Mouse (Mus musculus): ENCODE data around the gene Pla2g16.

The Pla2g16 gene

DNA sequence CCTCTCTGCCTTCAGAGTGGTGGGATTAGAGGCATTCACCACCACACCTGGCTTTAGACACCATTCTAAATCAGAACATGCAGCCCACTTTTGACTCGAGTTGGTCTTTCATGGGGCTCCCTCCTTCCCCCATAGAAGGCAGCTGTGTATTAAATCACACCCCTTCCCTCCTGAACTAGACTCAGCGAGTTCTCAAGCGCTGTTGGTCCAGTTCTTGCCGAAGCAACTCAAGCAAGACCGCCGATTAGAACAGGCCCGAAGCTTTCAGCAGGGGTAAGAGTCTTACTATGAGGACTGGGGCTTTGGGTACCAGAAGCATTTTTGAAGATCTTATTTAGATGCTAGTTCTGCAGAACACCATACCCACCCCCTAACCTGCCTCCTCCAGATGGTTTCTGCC is 55.9 kb downstream of the Pla2g16 start:
- no peak for DNase-seq (ENCODE audit: low spot score)

DNA sequence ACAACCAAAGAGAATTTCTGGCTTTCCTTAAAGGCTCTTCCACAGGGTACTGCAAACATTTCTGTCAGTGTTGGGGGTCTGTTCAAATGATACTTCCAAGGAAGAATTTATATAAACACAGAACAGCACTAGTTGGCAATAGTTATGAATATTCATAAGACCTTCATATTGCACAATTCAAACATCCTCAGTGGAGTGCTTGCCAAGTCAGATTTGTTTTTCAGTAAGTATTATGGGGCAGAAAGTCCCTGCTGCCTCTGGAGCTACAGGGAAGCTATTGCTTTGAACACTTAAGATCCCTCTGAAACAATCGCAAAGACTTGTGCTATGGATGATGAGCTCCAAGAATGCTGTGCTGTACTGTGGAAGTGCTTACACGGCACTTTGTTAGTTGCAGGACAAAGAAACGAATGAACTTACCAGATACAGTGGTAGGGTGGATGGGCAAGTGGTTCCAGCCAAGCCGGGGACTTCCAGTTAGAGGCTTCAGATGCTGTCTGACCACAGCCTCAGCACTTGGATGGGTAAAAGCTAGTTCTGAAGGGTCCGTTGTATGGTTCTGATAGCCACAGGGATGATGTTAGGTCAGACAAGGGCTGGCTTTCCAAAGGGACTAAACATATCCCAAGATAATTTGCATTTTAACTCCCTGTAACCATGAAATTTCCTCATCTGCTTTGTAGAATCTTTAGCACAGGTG is 59.1 kb downstream of the Pla2g16 start:
- DNase-seq (ENCODE audit: low spot score), result no peak

DNA sequence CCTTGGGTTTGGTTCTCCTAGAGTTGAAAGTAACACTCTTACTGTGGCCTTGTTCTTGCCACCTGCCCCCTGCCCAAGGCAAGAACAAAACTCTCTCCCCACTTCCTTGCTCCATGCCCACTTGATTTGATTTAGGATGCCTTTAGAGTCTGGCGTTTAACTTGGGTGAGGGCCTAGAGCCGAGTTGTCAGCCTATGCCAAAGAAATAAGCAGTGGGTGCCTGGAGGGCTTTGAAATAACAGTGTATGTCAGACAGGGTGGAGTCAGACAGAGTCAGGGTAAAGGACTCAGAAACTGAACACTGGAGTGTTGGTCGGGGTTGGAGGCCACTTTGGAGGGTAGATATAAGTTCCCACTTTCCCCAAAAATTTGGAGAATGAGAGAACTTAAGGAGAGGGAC is 59.8 kb downstream of the Pla2g16 start:
- DNase-seq (ENCODE audit: low spot score), result no peak

DNA sequence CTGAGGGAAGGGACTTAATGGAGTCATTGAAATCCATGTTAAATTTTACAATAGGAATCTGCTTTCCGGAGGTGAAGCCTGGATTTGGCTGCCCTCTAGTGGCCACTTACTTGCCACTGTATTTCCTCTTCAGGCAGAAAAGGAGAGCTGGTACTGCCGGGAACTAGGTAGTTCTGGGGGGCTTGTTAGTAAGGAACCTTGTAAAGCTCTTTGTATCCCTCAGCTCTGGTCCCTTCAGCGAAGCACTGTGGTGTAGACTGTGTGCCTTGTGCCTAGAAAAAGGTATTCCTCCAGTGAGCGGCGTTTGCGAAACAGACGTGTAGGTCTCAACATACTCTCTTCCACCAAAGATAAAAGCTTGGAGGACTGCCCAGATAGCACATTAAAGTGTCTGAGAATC is 60.4 kb downstream of the Pla2g16 start:
- DNase-seq (ENCODE audit: low spot score), result peak; percentile 79

DNA sequence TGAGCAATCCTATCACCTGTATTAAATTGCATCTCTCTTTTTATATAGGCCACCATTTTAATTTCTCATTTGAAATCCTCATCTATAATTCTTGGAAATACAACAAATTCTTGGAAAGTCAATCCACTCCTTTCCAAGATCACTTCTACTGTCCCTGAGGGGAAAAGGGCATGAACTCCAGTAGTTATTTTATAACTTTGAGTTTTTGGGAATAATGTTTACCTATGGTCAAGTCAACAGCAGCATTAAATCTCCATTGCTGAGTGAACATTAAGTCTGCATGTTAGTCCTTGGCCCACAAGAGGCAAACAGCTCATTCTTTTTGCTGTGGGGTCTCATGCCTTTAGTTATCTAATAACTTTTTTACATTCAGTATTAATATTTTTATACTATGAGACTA is 75.8 kb downstream of the Pla2g16 start:
- no peak for DNase-seq (ENCODE audit: low spot score)

DNA sequence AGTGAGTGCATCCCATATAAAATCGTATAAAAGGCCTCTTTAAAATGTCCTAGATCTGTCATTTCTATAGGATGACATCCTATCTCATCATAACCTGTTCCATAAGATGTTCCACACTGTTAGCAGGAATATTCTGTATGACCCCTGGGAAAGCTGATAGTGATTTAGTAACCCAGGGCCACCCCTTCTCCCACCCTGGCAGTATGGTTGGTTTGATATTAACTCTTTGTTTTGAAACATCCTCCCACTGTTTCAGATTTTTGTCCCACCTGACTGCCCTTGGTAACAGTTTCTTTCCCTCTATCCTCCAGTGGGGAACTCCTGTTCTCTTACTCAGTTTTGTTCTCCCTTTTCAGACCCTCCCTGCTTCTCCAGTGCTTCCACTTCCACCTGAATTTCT is 76.5 kb downstream of the Pla2g16 start:
- no peak for DNase-seq (ENCODE audit: low spot score)
